Mouse (Mus musculus) olfactory bulb, adult 2 months (tissue): ENCODE measurements around the gene Slc6a21. TPM values are rescaled to one million over a fixed set of nuclear protein-coding genes. Genes with fewer than 3 reads are reported as not detected.

Experiments
- H3K27ac ChIP-seq: fragments of 200-500 bp; 2 replicates; pipeline ENCODE4 v1.5.1; 2012; ENCODE audit warnings: low read depth, low read length; ENCODE audit not compliant: insufficient read depth
- H3K4me1 ChIP-seq: fragments of 200-500 bp; 2 replicates; pipeline ENCODE4 v1.6.1; 2012; ENCODE audit warnings: low read length; ENCODE audit not compliant: control insufficient read depth, insufficient read depth
- H3K4me3 ChIP-seq: fragments of 200-500 bp; 2 replicates; pipeline ENCODE4 v1.5.1; 2012; ENCODE audit warnings: mild to moderate bottlenecking, low read depth, low read length, moderate library complexity; ENCODE audit not compliant: insufficient read depth
- CTCF ChIP-seq: fragments of 200-500 bp; IDR thresholded peaks from 2 replicates; pipeline ENCODE4 v1.5.1; 2012; ENCODE audit warnings: low read depth, mild to moderate bottlenecking, low read length, moderate library complexity; ENCODE audit not compliant: insufficient read depth
- POLR2A ChIP-seq: fragments of 200-500 bp; IDR thresholded peaks from 2 replicates; pipeline ENCODE4 v1.6.1; 2012; ENCODE audit warnings: mild to moderate bottlenecking, low read depth, low read length, moderate library complexity; ENCODE audit not compliant: insufficient read depth
- WGBS: fragments of 180-500 bp; shearing (Covaris S2); methylation state at CpG from one replicate; pipeline ENCODE4 v1.1.7; 2018; 5-methylcytosine and 5-hydroxymethylcytosine counted together
- polyA plus RNA-seq: library from polyadenylated mRNA; stranded (reverse); fragments of >200 nt; gene quantifications from 2 replicates; pipeline ENCODE4 v1.2.4, GENCODE M21; 2012; ENCODE audit warnings: low replicate concordance; ENCODE audit not compliant: missing spikeins, insufficient read depth, insufficient read length

Gene Slc6a21
- polyA plus RNA-seq, 1 experiment = not detected

DNA sequence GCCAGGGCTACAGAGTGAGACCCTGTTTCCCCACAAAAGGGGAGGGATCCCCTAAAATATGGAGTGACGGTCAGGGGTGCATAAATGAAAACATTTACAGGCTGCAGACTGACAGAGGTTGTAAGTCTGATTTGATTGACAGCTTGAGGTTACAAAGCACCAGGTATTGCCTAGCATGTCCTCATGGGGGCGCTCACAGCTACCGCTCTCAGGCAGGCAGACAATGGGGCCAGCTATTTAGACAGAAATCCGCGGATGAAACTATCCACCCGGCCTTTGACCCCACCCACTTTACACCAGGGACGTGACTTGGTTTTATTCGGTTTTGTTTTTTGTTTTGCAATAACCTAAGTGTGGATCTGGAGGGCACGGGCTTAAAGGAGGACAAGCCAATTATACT lies 32.1 kb downstream of the Slc6a21 start:
- TF ChIP-seq POLR2A (no peak), CTCF (no peak)
- Histone ChIP-seq H3K4me1 (peaks cover 5% of the 10 kb centered on the region; the same call in 1 of the 2 replicates), H3K27ac (no peak overlapping the region), H3K4me3 (no peak overlapping the region)
- WGBS = 15% methylated on average over 9 of the region's 9 CpGs

DNA sequence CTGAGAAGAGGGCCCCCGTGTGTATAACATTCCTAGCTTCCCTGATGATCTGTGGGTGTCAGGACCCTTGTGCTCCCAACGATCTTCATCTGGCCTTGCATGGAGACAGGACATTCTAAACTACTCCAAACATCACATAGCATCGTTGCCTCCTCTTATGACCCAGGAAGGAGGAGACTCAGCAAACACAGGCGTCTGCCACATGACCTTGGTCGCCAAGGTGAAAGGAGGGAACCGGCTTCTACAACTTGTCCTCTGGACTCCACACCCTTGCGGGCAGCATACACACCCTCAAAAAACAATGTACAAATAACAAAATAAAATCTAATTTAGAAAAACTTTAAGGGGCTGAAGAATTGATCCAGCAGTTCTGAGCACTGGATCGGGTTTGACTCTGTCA lies 34.7 kb downstream of the Slc6a21 start:
- H3K4me3 ChIP-seq = no peak overlapping the region
- H3K4me1 ChIP-seq = peaks cover 7% of the 10 kb centered on the region; the same call in 1 of the 2 replicates
- no peak overlapping the region for H3K27ac ChIP-seq
- 85% methylated on average over 8 of the region's 8 CpGs for WGBS
- TF ChIP-seq POLR2A = no peak
- no peak for TF ChIP-seq CTCF

DNA sequence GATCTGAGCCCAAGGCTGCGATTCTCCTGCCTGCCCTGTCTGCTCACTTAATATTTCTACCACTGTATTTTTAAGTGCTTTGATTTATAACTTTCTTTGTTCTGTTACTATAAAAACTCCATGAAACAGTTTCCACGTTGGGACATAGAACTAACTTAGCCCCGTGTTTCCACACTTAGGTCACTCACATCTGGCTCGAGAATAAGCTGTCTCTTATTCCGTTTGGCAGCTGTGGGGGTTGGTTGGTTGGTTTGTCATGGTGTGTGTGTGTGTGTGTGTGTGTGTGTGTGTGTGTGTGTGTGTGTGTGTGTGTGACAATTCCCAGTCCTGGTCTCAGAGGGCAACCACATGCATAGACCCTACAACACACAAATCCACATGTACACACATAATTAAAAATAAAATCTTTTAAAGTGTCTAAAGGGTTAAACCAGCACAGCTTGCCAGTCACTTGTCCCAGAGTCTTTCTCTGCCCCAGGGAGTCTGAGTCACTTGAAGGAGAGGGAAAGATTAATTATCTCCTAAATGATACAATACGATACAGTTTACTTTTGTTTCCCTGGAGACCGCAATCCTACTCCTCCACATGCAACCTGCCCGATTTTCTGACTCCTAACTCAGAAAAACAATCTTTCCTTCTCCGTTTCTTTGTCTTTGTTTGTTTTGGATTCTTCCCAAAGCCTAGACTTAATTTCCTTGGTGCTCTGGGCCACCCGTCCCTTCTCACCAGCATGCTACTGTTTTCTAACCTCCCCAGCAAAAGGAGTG lies 35.6 kb downstream of the Slc6a21 start:
- WGBS = 25% methylated on average over 10 of the region's 10 CpGs
- H3K4me1 ChIP-seq = peaks cover 7% of the 10 kb centered on the region; the same call in 1 of the 2 replicates
- H3K27ac ChIP-seq = no peak overlapping the region
- H3K4me3 ChIP-seq = no peak overlapping the region
- TF ChIP-seq CTCF (no peak), POLR2A (no peak)

DNA sequence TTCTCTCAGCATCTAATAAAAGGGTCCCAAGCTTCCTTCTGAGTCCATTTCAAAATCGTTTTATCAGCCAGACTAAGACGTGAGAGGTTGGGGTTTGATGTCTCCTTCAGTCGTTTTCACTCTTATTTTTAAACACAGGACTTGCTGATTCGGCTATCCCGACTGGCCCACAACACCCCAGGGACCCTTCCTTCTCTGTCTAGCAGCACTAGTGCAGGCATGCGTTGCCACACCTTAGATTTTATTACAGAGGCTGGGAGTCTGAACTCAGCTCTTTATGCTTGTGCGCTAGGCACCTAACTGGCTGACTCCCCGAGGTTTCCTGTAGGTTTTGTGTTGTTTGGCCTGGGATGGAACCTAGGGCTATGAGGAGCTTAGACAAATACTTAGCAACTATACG lies 36.2 kb downstream of the Slc6a21 start:
- H3K4me1 ChIP-seq = peaks cover 7% of the 10 kb centered on the region; the same call in 1 of the 2 replicates
- WGBS = 35% methylated on average over 9 of the region's 9 CpGs

DNA sequence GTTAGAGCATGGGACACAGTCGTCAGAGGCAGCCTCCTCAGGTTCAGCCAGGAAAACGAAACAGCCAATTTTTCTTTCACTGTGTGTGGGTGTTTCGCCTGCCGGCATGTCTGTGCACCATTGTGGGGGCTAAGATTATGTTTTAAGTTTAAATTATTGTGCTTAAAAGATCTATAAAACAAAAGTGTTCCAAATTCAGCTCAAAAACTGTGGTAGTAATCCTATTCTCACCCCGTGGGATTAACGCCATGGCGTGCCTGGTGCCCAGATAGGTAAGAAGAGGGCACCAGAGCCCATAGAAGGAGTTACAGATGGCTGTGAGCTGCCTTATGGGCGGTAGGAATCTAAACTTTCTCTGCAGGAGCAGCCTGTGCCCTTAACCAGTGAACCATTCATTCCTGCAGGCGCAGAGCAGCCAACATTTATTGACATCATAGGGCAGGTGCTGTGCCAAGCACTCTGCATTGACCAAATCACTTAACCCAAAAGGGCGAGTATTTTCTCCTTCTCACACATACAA lies 37.9 kb downstream of the Slc6a21 start:
- H3K4me3 ChIP-seq = no peak overlapping the region
- H3K4me1 ChIP-seq = peaks cover 7% of the 10 kb centered on the region; the same call in 1 of the 2 replicates
- WGBS = 59% methylated on average over 10 of the region's 10 CpGs
- H3K27ac ChIP-seq = no peak overlapping the region
- TF ChIP-seq CTCF = no peak
- no peak for TF ChIP-seq POLR2A

More for the DNA sequence above, 36.2 kb downstream of the Slc6a21 start:
- H3K4me3 ChIP-seq = no peak overlapping the region
- TF ChIP-seq CTCF (no peak), POLR2A (no peak)
- H3K27ac ChIP-seq = no peak overlapping the region

DNA sequence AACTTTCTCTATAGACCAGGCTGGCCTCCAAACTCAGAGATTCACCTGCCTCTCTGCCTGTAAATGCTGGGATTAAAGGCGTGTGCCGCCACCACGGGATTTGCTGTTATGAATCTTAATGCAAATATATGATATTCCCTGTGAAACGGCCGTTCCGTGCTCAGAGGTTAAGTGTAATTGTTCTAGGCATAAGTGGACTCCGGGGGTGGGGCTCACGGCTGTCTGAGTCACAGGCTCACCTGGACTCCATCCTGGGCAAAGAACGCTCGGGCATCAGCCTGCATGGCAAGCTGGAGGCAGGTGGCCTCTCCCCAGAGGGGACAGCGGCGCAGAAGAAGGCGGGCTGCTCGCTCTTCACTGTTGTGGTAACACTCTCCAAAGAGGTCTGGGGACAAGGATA lies 39.2 kb downstream of the Slc6a21 start:
- TF ChIP-seq POLR2A = no peak
- no peak for TF ChIP-seq CTCF
- Histone ChIP-seq H3K4me3 (no peak overlapping the region), H3K4me1 (peaks cover 7% of the 10 kb centered on the region; the same call in 1 of the 2 replicates), H3K27ac (no peak overlapping the region)
- WGBS = 97% methylated on average over 14 of the region's 14 CpGs

DNA sequence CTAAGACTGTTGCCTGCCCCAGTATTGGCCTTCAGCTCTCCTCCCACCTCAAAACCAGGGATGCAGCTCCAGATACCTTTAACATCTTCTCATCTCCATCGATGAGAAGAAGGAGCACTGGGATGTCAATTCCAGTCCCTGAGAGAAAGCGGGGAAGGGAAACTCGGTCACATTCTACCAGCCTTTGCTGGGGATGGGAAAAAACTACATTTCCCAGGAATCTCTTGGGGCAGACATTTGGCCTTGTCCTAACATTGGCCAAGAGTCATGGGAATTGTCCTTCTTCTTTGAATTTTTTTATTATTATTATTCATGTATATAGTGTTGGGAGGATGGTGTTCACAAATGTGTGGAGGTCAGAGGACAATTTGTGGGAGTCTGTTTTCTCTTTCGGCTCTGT lies 44.9 kb downstream of the Slc6a21 start:
- 92% methylated on average over 4 of the region's 4 CpGs for WGBS
- Histone ChIP-seq H3K4me3 (no peak overlapping the region), H3K27ac (no peak overlapping the region), H3K4me1 (no peaks in the 10 kb centered on the region)
- TF ChIP-seq CTCF = no peak
- no peak for TF ChIP-seq POLR2A

DNA sequence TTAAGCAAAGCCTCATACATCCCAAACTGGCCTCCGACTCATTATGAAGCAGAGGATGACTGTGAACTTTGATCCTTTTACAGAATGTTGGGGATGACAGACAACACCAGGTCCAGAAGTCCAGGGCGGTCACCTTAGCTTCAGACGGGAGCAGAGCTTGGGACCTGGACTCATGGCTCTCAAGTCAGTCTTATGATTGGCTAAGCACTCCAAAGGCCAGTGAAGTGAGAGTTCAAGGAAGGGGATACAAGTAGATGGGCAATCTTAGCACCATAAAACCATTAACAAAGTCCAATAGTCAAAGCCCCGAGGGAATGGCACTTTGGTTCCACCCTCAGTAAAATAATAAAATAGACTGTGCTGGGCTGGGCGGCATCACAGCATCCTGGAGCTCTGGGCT lies 45.8 kb downstream of the Slc6a21 start:
- no peak overlapping the region for H3K27ac ChIP-seq
- WGBS = 92% methylated on average over 5 of the region's 5 CpGs
- no peak overlapping the region for H3K4me3 ChIP-seq
- TF ChIP-seq CTCF (no peak), POLR2A (no peak)
- H3K4me1 ChIP-seq = no peaks in the 10 kb centered on the region

DNA sequence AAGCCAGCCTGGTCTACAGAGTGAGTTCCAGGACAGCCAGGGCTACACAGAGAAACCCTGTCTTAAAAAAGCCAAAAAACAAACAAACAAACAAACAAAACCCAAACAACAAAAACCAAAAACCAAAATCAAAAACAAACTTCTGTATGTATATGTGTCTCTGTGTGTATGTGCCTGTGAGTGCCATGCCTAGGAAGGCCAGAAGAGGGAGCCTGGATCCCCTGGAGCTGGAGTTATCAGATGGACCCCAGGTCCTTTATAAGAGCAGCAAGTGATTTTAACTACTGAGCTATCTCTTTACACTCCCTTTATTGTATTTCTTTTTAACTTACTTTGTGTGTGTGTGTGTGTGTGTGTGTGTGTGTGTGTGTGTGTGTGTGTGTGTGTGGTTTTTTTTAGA lies 48.5 kb downstream of the Slc6a21 start:
- Histone ChIP-seq H3K4me3 (no peak overlapping the region), H3K4me1 (no peaks in the 10 kb centered on the region), H3K27ac (no peak overlapping the region)
- no peak for TF ChIP-seq POLR2A
- TF ChIP-seq CTCF = no peak
